Mouse (Mus musculus) bone marrow, adult 2 months (tissue): ENCODE results near the gene Pgs1.

Source experiments
- CTCF ChIP-seq: fragments of 200-500 bp; IDR thresholded peaks from 2 replicates; pipeline ENCODE4 v1.5.1; 2011; ENCODE audit warnings: low read length, control low read depth; ENCODE audit not compliant: control insufficient read depth, insufficient read depth
- POLR2A ChIP-seq: fragments of 200-500 bp; IDR thresholded peaks from 2 replicates; pipeline ENCODE4 v1.6.1; 2011; ENCODE audit warnings: low read depth, mild to moderate bottlenecking, control low read depth, low read length, borderline replicate concordance; ENCODE audit not compliant: control insufficient read depth

GRCm38 (mm10) chr11:117939741-117940285 is 46.3 kb upstream of the Pgs1 start:
- TF ChIP-seq CTCF (no peak), POLR2A (no peak)
